Mouse (Mus musculus): ENCODE measurements around the gene Rab7. TPM values are rescaled to one million over a fixed set of nuclear protein-coding genes. Genes with fewer than 3 reads are reported as not detected.
"Not testable (repeated sequence)": the region's sequence is repeated elsewhere in the genome, so short reads cannot be mapped to it uniquely, and the experiment has no call there.

Gene Rab7
- polyA plus RNA-seq, 1 experiment, result 306 TPM

- DNase-seq (ENCODE audit: low read depth), result no peak
- TF ChIP-seq POLR2A (IDR thresholded peaks at IDR 0.05; ENCODE audit: borderline replicate concordance, extremely low read depth, insufficient read depth, insufficient read length, poor library complexity, severe bottlenecking) (no peak), CTCF (IDR thresholded peaks at IDR 0.05; ENCODE audit: borderline replicate concordance, extremely low read depth, insufficient read depth, insufficient read length) (no peak)
Measured at GRCm38 (mm10) chr6:88027390-88027789, 17.7 kb downstream of the Rab7 start.

- DNase-seq (ENCODE audit: low read depth), result no peak
Measured at GRCm38 (mm10) chr6:88023316-88023890, 21.7 kb downstream of the Rab7 start.

DNA sequence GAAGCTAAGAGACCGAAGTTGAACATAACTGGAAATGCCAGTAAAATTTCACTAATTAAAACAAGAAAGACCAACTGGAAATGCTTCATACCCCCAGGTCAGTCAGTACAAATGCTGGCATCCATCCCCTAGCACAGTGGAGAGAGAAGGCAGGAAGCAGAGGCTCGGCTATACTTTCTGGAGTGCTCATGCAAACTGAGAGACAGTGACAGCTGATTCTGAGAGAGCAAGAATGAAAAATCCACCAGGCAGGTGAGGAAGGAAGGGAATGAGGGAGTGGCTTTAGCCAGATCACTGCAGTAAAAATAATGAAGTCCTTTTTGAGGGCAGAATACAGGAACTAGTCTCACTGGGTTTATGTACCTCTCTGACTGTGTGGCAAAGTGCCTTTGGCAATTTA, 25.9 kb downstream of the Rab7 start:
- no peak for TF ChIP-seq CTCF (IDR thresholded peaks at IDR 0.05; ENCODE audit: borderline replicate concordance, extremely low read depth, insufficient read depth, insufficient read length)
- TF ChIP-seq POLR2A (IDR thresholded peaks at IDR 0.05; ENCODE audit: borderline replicate concordance, extremely low read depth, insufficient read depth, insufficient read length, poor library complexity, severe bottlenecking), result no peak
- no peak for DNase-seq (ENCODE audit: low read depth)

More at GRCm38 (mm10) chr6:88023316-88023890, 21.7 kb downstream of the Rab7 start:
- TF ChIP-seq POLR2A (IDR thresholded peaks at IDR 0.05; ENCODE audit: borderline replicate concordance, extremely low read depth, insufficient read depth, insufficient read length, poor library complexity, severe bottlenecking) (no peak), CTCF (IDR thresholded peaks at IDR 0.05; ENCODE audit: borderline replicate concordance, extremely low read depth, insufficient read depth, insufficient read length) (no peak)

DNA sequence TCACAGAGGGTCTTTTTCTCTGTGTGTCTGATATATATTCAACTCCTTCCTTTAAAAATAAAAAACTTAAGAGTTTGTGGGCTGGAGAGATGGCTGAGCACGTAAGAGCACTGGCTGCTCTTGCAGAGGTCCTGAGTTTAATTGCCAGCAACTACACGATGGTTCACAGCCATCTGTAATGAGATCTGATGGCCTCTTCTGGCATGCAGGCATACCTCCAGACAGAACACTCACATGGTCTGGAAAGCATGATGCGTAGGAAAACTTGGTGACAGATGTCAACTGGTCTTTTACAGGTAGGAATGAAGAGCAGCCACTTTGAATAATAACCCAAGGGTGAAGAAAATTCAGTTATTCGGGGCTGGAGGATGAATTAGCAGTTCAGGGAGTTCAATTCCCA, 27.2 kb downstream of the Rab7 start:
- no peak for TF ChIP-seq POLR2A (IDR thresholded peaks at IDR 0.05; ENCODE audit: borderline replicate concordance, extremely low read depth, insufficient read depth, insufficient read length, poor library complexity, severe bottlenecking)
- no peak for TF ChIP-seq CTCF (IDR thresholded peaks at IDR 0.05; ENCODE audit: borderline replicate concordance, extremely low read depth, insufficient read depth, insufficient read length)
- DNase-seq (ENCODE audit: low read depth), result no peak

GRCm38 (mm10) chr6:88015797-88016196, 29.3 kb downstream of the Rab7 start:
- TF ChIP-seq POLR2A (IDR thresholded peaks at IDR 0.05; ENCODE audit: borderline replicate concordance, extremely low read depth, insufficient read depth, insufficient read length, poor library complexity, severe bottlenecking), result no peak
- no peak for TF ChIP-seq CTCF (IDR thresholded peaks at IDR 0.05; ENCODE audit: borderline replicate concordance, extremely low read depth, insufficient read depth, insufficient read length)
- no peak for DNase-seq (ENCODE audit: low read depth)

- DNase-seq (ENCODE audit: low read depth), result no peak
Measured at GRCm38 (mm10) chr6:88013456-88013855, 31.6 kb downstream of the Rab7 start.

GRCm38 (mm10) chr6:88012601-88013000, 32.5 kb downstream of the Rab7 start:
- TF ChIP-seq CTCF (IDR thresholded peaks at IDR 0.05; ENCODE audit: borderline replicate concordance, extremely low read depth, insufficient read depth, insufficient read length), result no peak
- TF ChIP-seq POLR2A (IDR thresholded peaks at IDR 0.05; ENCODE audit: borderline replicate concordance, extremely low read depth, insufficient read depth, insufficient read length, poor library complexity, severe bottlenecking), result no peak
- DNase-seq (ENCODE audit: low read depth), result no peak

More at GRCm38 (mm10) chr6:88013456-88013855, 31.6 kb downstream of the Rab7 start:
- no peak for TF ChIP-seq POLR2A (IDR thresholded peaks at IDR 0.05; ENCODE audit: borderline replicate concordance, extremely low read depth, insufficient read depth, insufficient read length, poor library complexity, severe bottlenecking)
- no peak for TF ChIP-seq CTCF (IDR thresholded peaks at IDR 0.05; ENCODE audit: borderline replicate concordance, extremely low read depth, insufficient read depth, insufficient read length)

- peak; percentile 22; the same call in 1 of the 2 replicates for TF ChIP-seq CTCF (IDR thresholded peaks at IDR 0.05; ENCODE audit: borderline replicate concordance, extremely low read depth, insufficient read depth, insufficient read length)
- DNase-seq (ENCODE audit: low read depth), result peak; percentile 20
Measured at GRCm38 (mm10) chr6:88011106-88011505, 34.0 kb downstream of the Rab7 start.

GRCm38 (mm10) chr6:88009209-88009608, 35.9 kb downstream of the Rab7 start:
- TF ChIP-seq POLR2A (IDR thresholded peaks at IDR 0.05; ENCODE audit: borderline replicate concordance, extremely low read depth, insufficient read depth, insufficient read length, poor library complexity, severe bottlenecking) (no peak), CTCF (IDR thresholded peaks at IDR 0.05; ENCODE audit: borderline replicate concordance, extremely low read depth, insufficient read depth, insufficient read length) (no peak)

GRCm38 (mm10) chr6:88004773-88005172, 40.3 kb downstream of the Rab7 start:
- DNase-seq (ENCODE audit: low read depth), result not testable (repeated sequence)

More at GRCm38 (mm10) chr6:88009209-88009608, 35.9 kb downstream of the Rab7 start:
- no peak for DNase-seq (ENCODE audit: low read depth)

GRCm38 (mm10) chr6:88003439-88003838, 41.6 kb downstream of the Rab7 start:
- no peak for DNase-seq (ENCODE audit: low read depth)

DNA sequence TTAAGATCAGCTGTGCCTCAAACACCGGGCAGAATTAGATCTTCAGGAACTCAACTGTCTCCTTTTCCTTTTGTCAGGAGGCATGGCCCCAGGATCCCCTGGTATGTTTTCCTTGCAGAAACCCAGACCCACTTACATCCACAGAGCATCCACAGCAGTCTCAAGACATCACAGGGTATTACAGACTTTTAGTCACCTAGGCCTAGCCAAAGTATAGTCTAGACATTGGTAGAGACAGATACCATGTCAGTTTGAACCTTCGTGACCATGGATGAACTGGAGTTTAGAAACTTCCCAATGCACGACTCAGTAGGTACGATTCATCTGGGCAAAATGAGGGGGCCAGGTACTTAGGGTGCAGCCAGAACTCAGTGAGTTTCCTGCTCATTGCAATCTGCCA, 46.7 kb downstream of the Rab7 start:
- DNase-seq (ENCODE audit: low read depth), result no peak
- no peak for TF ChIP-seq CTCF (IDR thresholded peaks at IDR 0.05; ENCODE audit: borderline replicate concordance, extremely low read depth, insufficient read depth, insufficient read length)
- TF ChIP-seq POLR2A (IDR thresholded peaks at IDR 0.05; ENCODE audit: borderline replicate concordance, extremely low read depth, insufficient read depth, insufficient read length, poor library complexity, severe bottlenecking), result no peak

More at GRCm38 (mm10) chr6:88003439-88003838, 41.6 kb downstream of the Rab7 start:
- TF ChIP-seq CTCF (IDR thresholded peaks at IDR 0.05; ENCODE audit: borderline replicate concordance, extremely low read depth, insufficient read depth, insufficient read length), result no peak
- no peak for TF ChIP-seq POLR2A (IDR thresholded peaks at IDR 0.05; ENCODE audit: borderline replicate concordance, extremely low read depth, insufficient read depth, insufficient read length, poor library complexity, severe bottlenecking)

Data from brain, embryonic 14.5 days (tissue).